Mouse (Mus musculus) limb, embryonic 12.5 days (tissue): Measurements from ENCODE around the gene Mettl24. TPM values are rescaled to one million over a fixed set of nuclear protein-coding genes. Genes with fewer than 3 reads are reported as not detected.
"Not testable (repeated sequence)": the region's sequence is repeated elsewhere in the genome, so short reads cannot be mapped to it uniquely, and the experiment has no call there.

ENCODE experiments used
- ATAC-seq: fragments of 200-750 bp; cut with Nextera tagmentation; 2 replicates; pipeline ENCODE4 v1.8.0; 2017; ENCODE audit warnings: low read depth, moderate TSS enrichment; ENCODE audit not compliant: insufficient number of reproducible peaks, insufficient read depth, low FRiP score, low TSS enrichment
- H3K27ac ChIP-seq: fragments of 300-500 bp; sonication (generic); 2 replicates; pipeline ENCODE4 v1.5.1; 2016; ENCODE audit warnings: mild to moderate bottlenecking, moderate library complexity
- H3K27me3 ChIP-seq: fragments of 300-500 bp; sonication (generic); 2 replicates; pipeline ENCODE4 v1.6.1; 2016; ENCODE audit warnings: mild to moderate bottlenecking, moderate library complexity
- H3K36me3 ChIP-seq: fragments of 300-500 bp; sonication (generic); 2 replicates; pipeline ENCODE4 v1.6.1; 2016; ENCODE audit warnings: mild to moderate bottlenecking, moderate library complexity
- H3K4me1 ChIP-seq: fragments of 300-500 bp; sonication (generic); replicated peaks from 2 replicates; pipeline ENCODE4 v1.6.1; 2016
- H3K4me2 ChIP-seq: fragments of 300-500 bp; sonication (generic); 2 replicates; pipeline ENCODE4 v1.6.1; 2016; ENCODE audit warnings: mild to moderate bottlenecking, moderate library complexity
- H3K4me3 ChIP-seq: fragments of 300-500 bp; sonication (generic); replicated peaks from 2 replicates; pipeline ENCODE4 v1.5.1; 2016; ENCODE audit warnings: mild to moderate bottlenecking
- H3K9ac ChIP-seq: fragments of 300-500 bp; sonication (generic); replicated peaks from 2 replicates; pipeline ENCODE4 v1.6.1; 2016; ENCODE audit warnings: mild to moderate bottlenecking, moderate library complexity
- H3K9me3 ChIP-seq: fragments of 300-500 bp; sonication (generic); 2 replicates; pipeline ENCODE4 v1.6.1; 2016; ENCODE audit warnings: mild to moderate bottlenecking, moderate library complexity
- WGBS: fragments of 180-500 bp; shearing (Covaris S2); methylation state at CpG from one replicate; pipeline ENCODE4 v1.1.7; 2016; 5-methylcytosine and 5-hydroxymethylcytosine counted together
- polyA plus RNA-seq: library from polyadenylated mRNA; unstranded; fragments of >200 nt; fragmentation: Nextera tagmentation; extraction: Ambion mirVana; gene quantifications from 2 replicates; pipeline ENCODE4 v1.2.1, GENCODE M21; 2016

Gene Mettl24
- polyA plus RNA-seq, 1 experiment from 2014 or later = 1.5 TPM

- H3K27ac ChIP-seq = no peak overlapping the region
- peak overlapping the region; percentile 39 for H3K4me2 ChIP-seq
- peaks cover 5% of the 10 kb centered on the region; the same call in 1 of the 2 replicates for H3K9me3 ChIP-seq
- H3K9ac ChIP-seq = no peak overlapping the region
- no peaks in the 10 kb centered on the region for H3K27me3 ChIP-seq
- 44% methylated on average over 22 of the region's 22 CpGs for WGBS
- H3K4me3 ChIP-seq = no peak overlapping the region
- no peak for ATAC-seq
- peaks cover 18% of the 10 kb centered on the region for H3K4me1 ChIP-seq
- H3K36me3 ChIP-seq = no peaks in the 10 kb centered on the region
Measured at GRCm38 (mm10) chr10:40737274-40738112, 54.4 kb downstream of the Mettl24 start.

- Histone ChIP-seq H3K27me3 (no peaks in the 10 kb centered on the region), H3K9ac (no peak overlapping the region), H3K4me1 (peaks cover 19% of the 10 kb centered on the region), H3K4me2 (no peak overlapping the region), H3K27ac (no peak overlapping the region), H3K36me3 (no peaks in the 10 kb centered on the region), H3K9me3 (peaks cover 5% of the 10 kb centered on the region; the same call in 1 of the 2 replicates), H3K4me3 (no peak overlapping the region)
- WGBS = 31% methylated on average over 3 of the region's 3 CpGs
- no peak for ATAC-seq
Measured at GRCm38 (mm10) chr10:40740696-40741095, 57.6 kb downstream of the Mettl24 start.

- Histone ChIP-seq H3K27ac (no peak overlapping the region), H3K4me2 (peak overlapping the region; percentile 30), H3K4me3 (no peak overlapping the region), H3K9ac (no peak overlapping the region), H3K4me1 (peaks cover 20% of the 10 kb centered on the region), H3K9me3 (no peaks in the 10 kb centered on the region), H3K36me3 (no peaks in the 10 kb centered on the region), H3K27me3 (no peaks in the 10 kb centered on the region)
- ATAC-seq = no peak
- WGBS = 19% methylated on average over 10 of the region's 10 CpGs
Measured at GRCm38 (mm10) chr10:40750293-40751047, 67.4 kb downstream of the Mettl24 start.

GRCm38 (mm10) chr10:40751157-40751556 is 68.1 kb downstream of the Mettl24 start:
- H3K4me1 ChIP-seq = peaks cover 20% of the 10 kb centered on the region
- no peaks in the 10 kb centered on the region for H3K36me3 ChIP-seq
- no peaks in the 10 kb centered on the region for H3K27me3 ChIP-seq
- no peak for ATAC-seq
- no peaks in the 10 kb centered on the region for H3K9me3 ChIP-seq
- H3K4me3 ChIP-seq = no peak overlapping the region
- 48% methylated on average over 13 of the region's 13 CpGs for WGBS
- H3K27ac ChIP-seq = no peak overlapping the region
- no peak overlapping the region for H3K9ac ChIP-seq
- peak overlapping the region; percentile 30 for H3K4me2 ChIP-seq

GRCm38 (mm10) chr10:40753036-40753435 is 70.0 kb downstream of the Mettl24 start:
- H3K4me1 ChIP-seq = peaks cover 20% of the 10 kb centered on the region
- WGBS = 41% methylated on average over 3 of the region's 3 CpGs
- no peaks in the 10 kb centered on the region for H3K9me3 ChIP-seq
- no peak for ATAC-seq
- no peak overlapping the region for H3K4me3 ChIP-seq
- no peak overlapping the region for H3K9ac ChIP-seq
- H3K27ac ChIP-seq = no peak overlapping the region
- H3K27me3 ChIP-seq = no peaks in the 10 kb centered on the region
- H3K4me2 ChIP-seq = no peak overlapping the region
- no peaks in the 10 kb centered on the region for H3K36me3 ChIP-seq

- 53% methylated on average over 11 of the region's 11 CpGs for WGBS
- H3K9ac ChIP-seq = no peak overlapping the region
- no peak overlapping the region for H3K4me2 ChIP-seq
- no peaks in the 10 kb centered on the region for H3K9me3 ChIP-seq
- no peak for ATAC-seq
- H3K4me1 ChIP-seq = peaks cover 28% of the 10 kb centered on the region
- peak overlapping the region; percentile 53; the same call in 1 of the 2 replicates for H3K27ac ChIP-seq
- no peaks in the 10 kb centered on the region for H3K36me3 ChIP-seq
- no peak overlapping the region for H3K4me3 ChIP-seq
- H3K27me3 ChIP-seq = no peaks in the 10 kb centered on the region
Measured at GRCm38 (mm10) chr10:40758171-40759010, 75.3 kb downstream of the Mettl24 start.

GRCm38 (mm10) chr10:40759391-40760194 is 76.5 kb downstream of the Mettl24 start:
- 95% methylated on average over 23 of the region's 23 CpGs for WGBS
- H3K27me3 ChIP-seq, H3K4me3 ChIP-seq, H3K27ac ChIP-seq, H3K9ac ChIP-seq, H3K4me2 ChIP-seq, H3K9me3 ChIP-seq, H3K36me3 ChIP-seq, ATAC-seq: not testable (repeated sequence)
- H3K4me1 ChIP-seq = peaks cover 31% of the 10 kb centered on the region

- WGBS = 86% methylated on average over 9 of the region's 9 CpGs
- ATAC-seq = no peak
Measured at GRCm38 (mm10) chr10:40760195-40761009, 77.3 kb downstream of the Mettl24 start.

GRCm38 (mm10) chr10:40761010-40761752 is 78.1 kb downstream of the Mettl24 start:
- no peak overlapping the region for H3K4me2 ChIP-seq
- WGBS = 68% methylated on average over 9 of the region's 9 CpGs
- ATAC-seq = no peak
- no peak overlapping the region for H3K4me3 ChIP-seq
- no peak overlapping the region for H3K9ac ChIP-seq
- H3K27ac ChIP-seq = no peak overlapping the region
- no peaks in the 10 kb centered on the region for H3K27me3 ChIP-seq
- no peaks in the 10 kb centered on the region for H3K36me3 ChIP-seq
- H3K4me1 ChIP-seq = peaks cover 31% of the 10 kb centered on the region
- no peaks in the 10 kb centered on the region for H3K9me3 ChIP-seq

More at GRCm38 (mm10) chr10:40760195-40761009, 77.3 kb downstream of the Mettl24 start:
- no peaks in the 10 kb centered on the region for H3K9me3 ChIP-seq
- peaks cover 31% of the 10 kb centered on the region for H3K4me1 ChIP-seq
- no peaks in the 10 kb centered on the region for H3K36me3 ChIP-seq
- H3K4me3 ChIP-seq = no peak overlapping the region
- H3K27ac ChIP-seq = no peak overlapping the region
- no peaks in the 10 kb centered on the region for H3K27me3 ChIP-seq
- no peak overlapping the region for H3K9ac ChIP-seq
- H3K4me2 ChIP-seq = no peak overlapping the region
